Mouse (Mus musculus) Muller cell, postnatal 12 days (primary cell): ENCODE measurements at regions not wholly inside any gene's neighbourhood (a gene's known extent, or its start where the extent isn't known, plus 50 kb on each side); places are given as distances from the start of the nearest gene placed in this dataset.

Experiments
- DNase-seq: peaks from one replicate; pipeline ENCODE4 v3.0.0-alpha.2; 2015; ENCODE audit errors: inconsistent ontology term

DNA sequence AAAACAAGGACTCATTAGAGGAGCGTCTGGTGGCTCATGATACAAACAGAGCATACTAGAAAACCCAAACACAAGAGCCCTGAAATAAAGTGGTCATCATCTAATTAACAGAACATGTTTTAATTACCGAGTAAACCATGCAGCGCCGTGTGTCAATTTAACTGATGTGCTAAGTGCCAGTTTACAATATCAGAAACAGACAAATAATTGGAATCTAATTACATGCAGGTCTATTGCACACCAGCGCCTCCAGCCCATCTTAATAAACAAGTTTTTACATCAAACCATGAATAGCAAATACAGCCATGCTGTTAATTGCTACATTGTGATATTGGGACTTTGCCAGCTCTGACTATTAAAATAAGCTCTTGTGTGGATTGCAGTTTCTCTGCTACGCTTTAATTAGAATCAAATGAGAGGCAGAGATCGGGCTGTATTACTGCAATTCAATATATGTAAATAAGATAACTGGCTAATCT is 425.3 kb upstream of the Gm765 start:
- peak; percentile 85 for DNase-seq

DNA sequence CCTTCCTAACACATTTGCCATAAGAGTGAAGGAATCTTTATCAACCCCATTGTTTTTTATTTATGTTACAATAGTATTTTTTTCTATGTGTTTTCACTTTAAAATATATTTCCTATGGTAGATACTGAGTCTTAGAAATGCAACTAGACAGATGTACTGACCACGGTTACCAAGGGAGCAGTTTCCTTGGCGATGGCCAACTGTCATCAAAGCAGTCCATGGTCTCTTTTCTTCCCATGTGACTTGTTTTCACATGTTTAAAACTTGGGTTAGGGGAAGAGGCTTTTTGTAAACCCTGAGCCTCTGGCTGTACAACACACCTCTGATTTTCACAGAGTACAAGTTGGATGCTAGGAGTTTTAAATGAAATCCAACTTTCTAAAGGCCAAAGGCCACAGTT is 411.9 kb upstream of the Gm765 start:
- no peak for DNase-seq

DNA sequence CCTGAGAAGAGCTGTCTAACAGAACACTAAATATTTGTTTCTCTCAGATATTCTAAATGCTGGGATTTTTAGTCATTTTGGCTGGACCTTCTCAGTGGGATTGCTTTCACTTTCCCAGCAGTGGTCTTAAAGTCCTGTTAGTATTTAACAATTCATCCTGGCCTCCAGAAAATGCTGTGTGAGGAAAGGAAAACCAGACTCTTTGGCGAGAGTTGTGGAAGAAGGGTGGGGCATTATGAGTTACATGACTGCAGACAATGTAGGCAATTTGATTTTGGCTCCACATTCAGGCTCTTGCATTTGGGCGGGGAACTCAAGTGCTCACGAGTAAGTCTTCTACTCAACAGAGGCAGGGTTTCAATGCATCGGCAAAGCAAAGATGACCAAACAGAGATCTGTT is 406.1 kb upstream of the Gm765 start:
- DNase-seq, result no peak

DNA sequence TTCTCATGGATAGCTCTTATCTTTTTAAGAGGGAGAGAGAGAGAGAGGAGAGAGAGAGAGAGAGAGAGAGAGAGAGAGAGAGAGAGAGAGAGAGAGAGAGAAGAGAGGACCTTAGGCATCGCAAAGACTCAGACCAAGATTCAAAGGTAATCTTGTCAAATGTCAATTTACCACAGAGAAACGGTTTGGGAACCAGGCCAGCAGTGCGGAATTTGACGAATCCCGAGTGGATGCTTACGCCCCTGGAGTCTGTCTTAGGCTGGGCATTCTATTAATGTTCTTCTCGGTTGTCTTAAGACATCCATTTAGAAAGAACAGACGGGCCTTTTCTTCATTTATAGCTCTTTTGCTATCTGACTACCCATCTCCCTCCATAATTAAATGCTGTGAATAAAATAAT is 404.4 kb upstream of the Gm765 start:
- DNase-seq, result no peak

DNA sequence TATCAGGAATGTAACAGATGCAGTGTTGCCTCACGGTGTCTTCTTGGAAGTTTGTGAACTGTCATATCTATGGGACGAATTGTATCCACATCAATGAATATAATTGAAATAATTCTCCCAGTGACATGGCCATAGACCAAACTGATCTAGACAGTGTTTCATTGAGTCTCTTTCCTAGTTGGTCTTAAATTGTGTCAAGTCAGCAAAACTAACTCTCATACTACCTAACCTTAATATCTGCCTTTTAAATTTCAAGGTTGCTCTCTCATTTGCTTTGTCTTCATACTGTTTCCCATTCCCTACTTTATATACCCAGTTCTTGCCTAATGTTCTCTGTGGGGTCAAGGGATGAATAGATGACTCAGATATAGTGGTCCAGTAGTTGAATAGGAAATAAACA is 397.9 kb upstream of the Gm765 start:
- no peak for DNase-seq

DNA sequence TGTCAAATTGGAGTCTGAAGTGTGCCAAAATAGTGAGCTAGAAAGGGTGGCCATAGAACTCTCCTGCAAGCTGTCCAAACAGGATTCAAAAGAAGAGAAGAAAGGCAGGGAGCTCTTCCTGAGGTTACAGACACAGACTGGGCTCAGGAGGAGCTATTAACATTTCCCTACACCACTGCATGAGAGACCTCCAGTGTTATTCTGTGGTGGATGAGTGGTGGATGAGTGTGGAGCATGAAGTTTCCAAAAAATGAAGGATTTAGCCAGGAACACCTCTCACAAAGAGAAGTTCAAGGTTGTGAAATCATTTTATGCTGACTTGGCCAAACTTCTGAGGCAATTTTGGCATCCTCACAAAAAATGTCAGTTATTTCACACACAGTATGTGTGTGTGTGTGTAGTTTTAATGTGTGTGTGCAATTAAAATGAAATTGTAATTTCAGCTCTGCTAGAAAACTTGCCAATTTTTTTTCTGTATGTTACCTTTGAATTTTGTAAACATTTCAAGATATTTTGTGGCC is 388.5 kb upstream of the Gm765 start:
- peak; percentile 81 for DNase-seq

DNA sequence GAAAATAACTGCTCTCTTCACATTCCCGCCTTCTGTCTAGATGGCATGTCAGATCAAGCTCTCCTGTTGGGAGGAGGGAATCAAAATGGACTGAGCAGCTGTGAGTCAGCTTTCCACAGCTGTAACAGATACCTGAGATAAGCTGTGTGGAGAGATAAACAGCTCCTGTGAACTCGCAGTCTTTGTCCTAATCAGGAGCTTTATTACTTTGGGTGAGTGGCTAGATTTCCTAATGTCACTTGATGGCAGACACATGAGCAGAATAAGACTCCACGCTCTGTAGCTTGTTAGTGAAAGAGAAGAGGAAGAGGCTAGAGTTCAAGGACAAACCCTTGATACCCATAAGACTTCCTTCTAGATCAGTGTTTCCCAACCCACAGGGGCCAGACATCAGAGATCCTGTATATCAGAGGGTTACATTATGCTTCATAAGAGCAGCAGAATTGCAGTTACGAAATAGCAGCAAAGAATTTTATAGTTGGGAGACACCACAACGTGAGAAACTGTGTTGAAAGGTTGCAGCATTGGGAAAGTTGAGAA is 384.1 kb upstream of the Gm765 start:
- no peak for DNase-seq

DNA sequence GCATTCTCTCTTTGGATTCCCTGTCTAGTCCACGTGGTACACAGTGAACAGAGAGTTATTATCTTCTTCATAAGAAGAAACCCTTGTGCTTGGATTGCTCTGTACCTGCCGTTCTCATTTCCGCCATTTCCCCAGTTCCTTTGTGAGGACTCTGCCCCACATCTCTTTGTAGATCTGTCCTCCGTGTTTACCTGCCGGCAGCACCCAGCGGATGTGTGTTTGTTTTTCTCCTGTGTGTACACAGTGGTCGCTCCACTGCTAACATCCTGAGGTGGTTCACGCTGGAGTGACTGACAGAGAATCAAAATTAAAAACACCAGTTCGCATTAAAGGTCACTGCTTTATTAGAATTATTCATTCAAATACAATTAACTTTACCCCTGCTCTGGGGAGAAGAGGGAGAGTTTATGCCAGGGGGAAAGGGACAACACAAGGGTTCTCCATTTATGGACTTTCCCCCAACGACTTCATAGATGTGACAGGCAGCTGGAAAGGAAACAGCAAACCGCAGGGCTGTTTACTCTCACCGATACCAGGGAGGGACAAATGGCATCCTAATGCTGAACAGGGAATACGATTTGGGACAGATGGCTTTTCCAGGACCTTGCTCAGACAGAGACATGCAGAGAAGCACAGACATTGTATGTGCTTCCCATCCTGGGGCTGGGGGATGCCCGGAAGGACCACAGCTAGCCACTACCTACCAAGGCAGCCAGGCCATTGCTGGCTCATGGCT is 362.5 kb upstream of the Gm765 start:
- no peak for DNase-seq

DNA sequence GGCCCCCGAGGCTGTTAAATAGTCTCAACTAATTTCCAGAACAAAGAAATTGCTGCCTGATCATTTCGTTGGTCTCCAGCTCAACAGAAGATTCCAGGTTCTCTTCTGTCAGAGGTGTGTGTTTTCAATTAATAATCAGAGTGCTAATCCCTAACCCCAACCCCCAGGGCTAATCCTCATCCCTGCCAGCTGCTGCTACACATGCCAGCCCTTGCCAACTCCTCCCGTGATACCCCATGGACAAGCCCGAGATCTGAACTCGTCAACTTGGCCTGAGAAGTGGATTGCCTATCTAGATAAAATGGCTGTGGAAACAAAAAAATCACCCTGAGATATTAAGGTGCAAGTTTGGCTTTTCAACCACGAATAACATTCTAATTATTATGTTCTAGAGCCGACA is 355.0 kb upstream of the Gm765 start:
- no peak for DNase-seq

DNA sequence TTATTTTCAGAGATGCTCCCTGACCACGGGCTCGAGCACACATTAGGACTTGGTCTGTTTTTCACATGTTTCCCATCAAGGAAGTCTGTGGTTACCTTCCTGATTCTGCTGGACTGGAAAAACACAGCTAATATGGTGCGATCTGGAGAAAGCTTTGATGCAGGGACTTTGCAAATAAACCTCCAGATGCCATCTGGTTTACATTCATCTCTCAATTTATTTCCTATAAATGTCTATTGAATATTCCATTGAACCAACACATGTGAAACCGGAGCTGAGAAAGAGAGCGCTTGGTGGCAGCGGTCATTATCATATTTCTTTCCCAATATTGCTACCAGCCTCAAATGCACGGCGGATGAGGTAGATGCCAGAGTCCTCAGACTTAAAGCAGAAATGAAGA is 350.9 kb upstream of the Gm765 start:
- DNase-seq, result no peak

DNA sequence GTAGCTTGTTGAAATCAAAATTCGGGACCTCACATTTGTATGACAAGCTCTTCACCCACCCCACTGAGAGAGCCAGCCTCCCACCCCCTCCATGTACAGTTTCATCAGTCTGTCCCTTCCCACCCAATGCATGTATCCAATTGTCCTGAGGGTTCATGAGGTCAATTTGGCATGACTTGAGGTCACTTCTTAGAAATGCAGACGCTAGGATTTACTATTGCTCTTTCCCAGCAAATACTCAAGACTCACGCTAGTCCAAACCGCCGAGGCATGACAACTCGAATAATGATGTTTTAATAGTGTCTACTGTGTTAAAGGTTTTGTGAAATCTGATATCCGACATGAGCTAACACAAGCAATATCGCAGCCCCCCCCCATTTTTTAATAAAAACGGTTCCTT is 347.6 kb upstream of the Gm765 start:
- DNase-seq, result no peak

DNA sequence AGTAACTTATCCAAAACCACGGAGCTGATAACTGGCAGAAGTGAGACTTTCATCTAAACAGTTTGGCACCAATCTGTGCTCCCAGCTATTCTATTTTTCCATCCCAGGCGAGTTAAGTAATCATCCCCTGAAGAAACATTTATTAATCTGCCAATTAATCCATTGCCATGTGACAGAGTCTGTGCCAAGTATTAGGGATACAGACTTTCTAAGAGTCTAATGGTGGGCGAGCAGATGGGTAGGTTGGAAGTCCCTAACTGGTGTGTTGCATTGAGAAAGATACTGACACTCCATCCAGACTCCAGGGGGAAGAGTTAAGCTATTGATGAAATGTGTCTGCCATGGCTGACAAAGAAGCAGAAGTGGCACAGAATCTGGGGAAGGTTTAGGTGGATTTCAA is 346.8 kb upstream of the Gm765 start:
- DNase-seq, result no peak

DNA sequence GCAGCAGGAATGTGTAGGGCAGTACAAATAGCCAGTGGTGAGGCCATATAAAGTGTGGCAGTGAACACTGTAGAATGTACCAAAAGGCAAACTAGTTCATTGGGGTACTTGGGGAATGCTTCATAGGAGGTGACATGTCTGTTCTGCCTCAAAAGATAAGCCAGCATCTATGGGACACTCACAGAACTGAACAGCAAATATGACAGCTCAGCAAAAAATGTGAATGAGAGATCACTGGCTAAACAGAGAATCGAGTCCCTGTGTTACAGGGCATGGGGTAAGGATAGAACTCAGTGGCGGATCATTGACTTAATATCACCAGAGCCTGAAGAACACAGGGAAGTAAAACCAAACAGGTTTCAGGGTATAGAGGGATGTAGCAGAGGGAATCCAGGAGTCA is 346.1 kb upstream of the Gm765 start:
- no peak for DNase-seq

DNA sequence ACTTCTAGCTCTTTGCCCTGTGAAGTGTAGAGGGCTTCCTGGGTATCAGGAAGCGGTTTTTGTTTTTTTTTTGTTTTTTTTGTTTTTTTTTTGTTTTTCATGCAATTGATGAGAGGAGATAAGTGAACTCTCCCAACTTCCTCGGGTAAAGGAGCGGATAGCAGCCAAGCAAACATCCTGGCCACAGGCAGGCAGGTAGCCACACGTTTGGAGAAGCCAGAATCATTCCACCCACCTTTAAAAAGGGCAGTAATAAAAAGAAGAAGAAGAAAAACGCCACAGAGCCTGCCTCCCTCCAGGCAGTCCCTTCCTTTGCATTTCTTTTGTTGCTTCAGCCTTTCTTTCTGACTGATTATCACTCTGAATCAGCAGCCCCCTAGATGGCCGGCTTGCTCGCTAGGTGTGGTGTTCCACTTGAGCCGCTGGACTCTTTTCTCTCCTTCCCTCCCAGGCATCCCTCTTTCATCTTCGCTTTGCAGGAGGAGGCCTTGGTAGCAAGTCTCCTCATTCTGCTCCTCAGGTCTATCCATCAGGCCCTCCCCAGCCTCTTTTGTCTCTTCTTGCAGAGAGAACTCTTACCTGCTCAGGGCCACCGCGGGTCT is 323.9 kb upstream of the Gm765 start:
- DNase-seq, result no peak

DNA sequence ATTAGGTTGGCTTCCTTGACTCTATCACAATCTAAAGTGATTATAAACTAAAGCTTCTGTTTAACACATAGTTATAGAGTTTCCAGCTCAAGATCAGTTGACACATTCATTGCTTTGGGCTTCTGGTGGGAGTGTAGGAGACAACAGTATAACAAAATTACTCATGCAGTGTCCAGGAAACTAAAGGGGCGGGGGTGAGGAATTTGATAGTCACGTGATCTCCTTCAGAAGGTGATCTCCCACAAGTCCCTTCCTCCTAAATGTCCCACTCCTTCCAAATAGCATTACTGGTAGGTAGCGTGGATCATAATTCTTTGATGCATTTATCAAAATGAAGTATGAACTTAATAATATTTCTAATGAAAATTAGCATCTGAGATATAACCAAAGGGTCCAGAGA is 309.3 kb upstream of the Gm765 start:
- no peak for DNase-seq

DNA sequence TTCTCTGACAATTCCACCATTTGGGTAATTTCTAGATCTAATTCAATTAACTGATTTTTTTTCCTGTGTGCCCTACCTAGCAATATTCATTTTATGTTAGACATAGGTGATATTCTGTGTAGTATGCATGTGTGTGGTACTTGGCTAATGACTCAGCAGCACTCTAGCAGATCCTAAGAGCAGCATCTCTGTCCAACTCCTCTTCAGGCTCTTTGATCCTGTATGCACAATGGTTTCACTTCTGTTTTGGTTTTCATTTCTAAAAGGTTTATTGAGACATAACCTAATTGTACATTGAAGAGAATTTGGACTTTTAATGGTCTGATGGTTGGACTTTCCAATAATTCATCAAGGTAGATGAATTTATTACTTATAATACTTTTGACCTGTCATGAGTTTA is 308.8 kb upstream of the Gm765 start:
- DNase-seq, result no peak

DNA sequence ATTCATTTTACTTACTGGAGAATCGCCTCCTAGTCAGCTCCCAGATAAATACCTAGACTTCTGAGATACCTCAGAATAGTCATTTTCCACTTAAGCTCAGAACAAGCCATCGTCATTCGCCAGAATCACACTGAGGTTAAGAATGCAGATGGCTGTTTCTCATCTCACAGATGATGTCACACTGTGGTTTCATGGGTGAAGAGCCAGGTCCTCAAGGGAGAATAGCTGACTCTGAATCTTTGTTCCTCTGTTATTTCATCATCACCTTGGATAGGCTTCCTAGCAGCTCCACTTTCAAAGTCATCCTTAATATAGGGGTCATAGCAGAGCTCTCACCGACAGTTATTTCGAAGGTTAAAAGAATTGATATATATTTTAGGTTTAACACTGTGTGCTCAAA is 297.8 kb upstream of the Gm765 start:
- peak; percentile 14 for DNase-seq

DNA sequence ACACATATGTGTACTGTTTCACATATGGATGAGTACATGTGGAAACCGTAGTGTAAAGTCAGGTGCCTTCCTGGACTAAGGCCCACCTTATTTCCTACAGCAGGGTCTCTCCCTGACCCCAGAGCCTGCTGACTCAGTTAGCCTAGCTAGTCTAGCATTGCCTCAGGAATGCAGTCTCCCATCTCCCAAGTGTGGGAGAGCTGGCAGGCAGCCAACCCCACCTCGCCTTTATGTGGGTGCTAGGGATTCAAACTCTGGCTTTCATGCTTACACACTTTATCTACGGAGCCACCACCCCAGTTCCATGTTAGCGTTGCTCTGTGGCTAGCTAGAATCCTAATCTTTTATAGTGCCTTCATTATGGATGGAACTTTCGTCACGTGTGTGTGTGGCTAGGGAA is 293.3 kb upstream of the Gm765 start:
- DNase-seq, result no peak

DNA sequence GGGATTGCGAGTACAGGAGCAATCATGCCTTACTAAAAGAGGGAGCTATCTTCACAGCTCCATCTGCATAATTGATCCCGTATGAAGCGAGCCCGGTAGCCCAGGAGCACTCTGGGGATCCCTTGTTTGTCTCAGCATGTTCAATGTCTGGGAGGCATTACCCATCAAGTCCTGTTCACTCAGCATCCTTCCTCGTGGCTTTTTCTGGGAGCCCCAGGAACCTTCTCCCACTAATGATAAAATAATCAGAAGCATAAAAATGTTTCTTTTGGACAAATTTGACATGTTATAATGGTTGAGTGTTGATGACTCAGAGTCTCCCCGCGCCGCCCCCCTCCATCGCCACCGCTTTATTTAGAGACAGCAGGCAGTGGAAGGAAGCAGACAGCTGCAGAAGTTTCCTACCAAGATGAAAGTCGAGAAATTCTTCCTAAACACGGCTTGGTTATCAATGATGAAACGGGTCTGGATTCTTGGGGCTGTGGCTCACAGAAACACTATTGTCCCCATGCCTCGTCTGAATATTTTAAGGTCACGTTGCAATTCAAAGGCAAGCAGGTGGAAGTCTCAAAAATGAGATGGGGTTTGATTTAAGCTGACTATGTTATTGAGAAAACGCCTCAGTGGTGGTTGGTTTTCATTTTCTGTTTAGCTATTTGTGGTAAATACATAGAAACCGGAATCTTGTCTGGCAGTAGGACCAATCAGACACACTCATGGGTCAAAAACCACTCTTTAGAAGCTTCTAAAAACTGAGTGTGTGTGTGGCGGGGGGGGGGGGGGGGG is 289.9 kb upstream of the Gm765 start:
- DNase-seq, result peak; percentile 68

DNA sequence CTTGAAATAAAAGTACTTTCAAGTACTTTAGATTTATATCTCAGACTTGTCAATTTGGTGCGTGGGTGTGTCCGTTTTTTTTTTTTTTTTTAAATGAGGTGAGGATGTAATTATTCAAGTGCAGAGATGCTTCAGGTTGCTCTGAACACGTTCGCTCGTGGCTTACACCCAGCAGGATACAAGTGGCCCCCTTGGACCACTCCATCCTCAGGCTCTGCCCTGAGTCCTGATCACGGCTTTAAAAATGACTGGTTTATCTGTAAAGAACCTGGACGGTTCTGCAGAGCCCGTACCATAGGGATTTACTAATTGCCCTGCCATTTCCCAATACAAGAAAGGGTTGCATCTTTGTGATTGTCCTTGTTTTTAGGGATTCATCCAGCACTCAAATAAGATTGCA is 288.7 kb upstream of the Gm765 start:
- no peak for DNase-seq

DNA sequence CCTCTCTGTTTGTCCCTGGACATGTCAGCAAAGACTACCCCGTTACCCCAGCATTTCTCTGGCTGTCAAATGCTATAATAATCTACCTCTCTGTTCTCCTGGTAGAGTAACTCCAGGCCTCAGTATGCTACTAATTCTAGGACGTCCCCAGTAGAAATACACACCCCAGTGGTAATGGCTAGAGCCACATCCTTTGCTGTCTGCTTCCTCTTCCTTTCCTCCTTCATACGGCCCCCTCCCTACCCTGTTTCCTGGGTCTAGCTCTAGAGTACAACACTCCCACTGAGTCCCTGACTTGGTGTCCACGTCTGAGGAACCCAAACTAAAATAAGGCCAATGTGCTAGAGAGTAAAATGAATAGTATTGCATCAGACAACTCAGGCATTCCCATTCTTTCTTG is 287.1 kb upstream of the Gm765 start:
- no peak for DNase-seq

DNA sequence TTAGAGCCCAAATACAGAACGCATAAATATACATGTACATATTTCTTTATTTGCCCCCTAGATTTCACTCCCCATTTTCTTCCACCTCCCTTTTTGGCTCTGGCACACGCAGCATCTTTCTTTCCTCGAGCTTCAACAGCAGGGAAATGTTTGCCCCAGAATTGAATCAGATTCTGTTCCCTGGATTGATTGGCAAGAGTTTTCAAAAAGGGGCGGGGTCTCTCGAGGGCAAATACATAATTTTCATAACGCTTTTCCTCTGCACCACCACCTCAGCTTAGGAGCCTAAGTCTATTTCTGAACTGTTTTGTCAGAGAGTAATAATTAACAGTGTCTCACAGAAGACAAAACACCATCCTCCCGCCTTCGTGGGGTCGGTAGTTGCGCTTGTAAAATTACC is 283.9 kb upstream of the Gm765 start:
- no peak for DNase-seq
